Mouse (Mus musculus): Measurements from ENCODE around the gene Cxcl15. TPM values are rescaled to one million over a fixed set of nuclear protein-coding genes. Genes with fewer than 3 reads are reported as not detected.

Cxcl15 gene
- not detected in 2 replicates for polyA plus RNA-seq (2016; fragmentation: Nextera tagmentation; extraction: Ambion mirVana)

DNA sequence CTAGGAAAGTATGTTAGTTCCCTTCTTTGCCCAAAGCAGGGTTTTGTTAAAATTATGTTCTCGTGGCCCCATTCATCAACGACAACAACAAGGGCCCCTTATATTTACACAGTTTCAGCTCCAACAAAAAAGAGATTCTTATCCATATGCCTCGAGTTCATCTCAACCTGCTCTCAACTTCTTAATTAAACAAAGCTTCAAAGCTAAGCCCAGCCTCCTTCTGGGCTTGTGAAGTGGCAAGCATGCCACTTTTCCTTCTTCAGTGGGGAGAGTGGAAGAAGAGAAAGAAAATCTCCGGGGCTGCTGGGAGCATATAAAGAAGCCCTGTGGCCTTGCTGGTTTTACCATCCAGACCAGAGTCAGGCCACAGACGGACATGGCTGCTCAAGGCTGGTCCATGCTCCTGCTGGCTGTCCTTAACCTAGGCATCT, at the start of gene Cxcl15:
TSS of gene Cxcl15 (plus strand) at position 340 of the 431 bp plus-strand sequence.
- Histone ChIP-seq H3K27ac (no peak within 1 kb of the TSS), H3K4me2 (no peak within 1 kb of the TSS), H3K27me3 (replicated peaks) (no peaks in the 10 kb centered on the region; the same call in 1 of the 2 replicates), H3K9ac (no peak within 1 kb of the TSS), H3K9me3 (replicated peaks) (no peaks in the 10 kb centered on the region), H3K4me1 (no peaks in the 10 kb centered on the region), H3K36me3 (no peaks in the 10 kb centered on the region), H3K4me3 (no peak within 1 kb of the TSS)
- WGBS (ENCODE audit: insufficient replicate concordance), result 49% methylated on average over 5 of the region's 5 CpGs
- no peak for ATAC-seq

DNA sequence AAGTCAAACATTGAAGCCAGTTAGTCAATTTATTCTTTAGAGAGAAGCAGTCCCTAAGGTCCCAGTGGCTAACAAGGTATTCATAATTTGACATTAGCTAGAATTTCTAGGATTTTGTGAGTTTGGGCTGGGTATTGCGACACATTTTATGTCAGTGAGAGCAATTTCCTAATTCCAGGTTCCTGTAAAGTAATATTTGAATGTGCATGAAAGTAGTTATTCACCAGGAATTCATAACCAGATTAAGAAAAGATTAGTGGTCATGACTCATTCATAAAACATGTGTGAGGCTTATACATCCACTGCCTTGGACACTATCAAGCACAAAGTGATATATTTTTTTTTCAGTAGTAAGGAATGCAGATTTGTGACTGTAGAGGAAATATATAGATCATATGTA, 40.4 kb upstream of the Cxcl15 start:
- peaks cover 9% of the 10 kb centered on the region for H3K27me3 ChIP-seq (replicated peaks)
- no peak for ATAC-seq
- H3K4me2 ChIP-seq, result no peak overlapping the region
- no peaks in the 10 kb centered on the region for H3K9me3 ChIP-seq (replicated peaks)
- no peaks in the 10 kb centered on the region for H3K36me3 ChIP-seq
- 78% methylated on average over 1 of the region's 1 CpGs for WGBS (ENCODE audit: insufficient replicate concordance)
- no peak overlapping the region for H3K4me3 ChIP-seq
- H3K4me1 ChIP-seq, result 0 out of 2 replicates have a peak, but pooled peaks cover 7% of the 10 kb centered on the region
- H3K27ac ChIP-seq, result no peak overlapping the region
- H3K9ac ChIP-seq, result no peak overlapping the region

DNA sequence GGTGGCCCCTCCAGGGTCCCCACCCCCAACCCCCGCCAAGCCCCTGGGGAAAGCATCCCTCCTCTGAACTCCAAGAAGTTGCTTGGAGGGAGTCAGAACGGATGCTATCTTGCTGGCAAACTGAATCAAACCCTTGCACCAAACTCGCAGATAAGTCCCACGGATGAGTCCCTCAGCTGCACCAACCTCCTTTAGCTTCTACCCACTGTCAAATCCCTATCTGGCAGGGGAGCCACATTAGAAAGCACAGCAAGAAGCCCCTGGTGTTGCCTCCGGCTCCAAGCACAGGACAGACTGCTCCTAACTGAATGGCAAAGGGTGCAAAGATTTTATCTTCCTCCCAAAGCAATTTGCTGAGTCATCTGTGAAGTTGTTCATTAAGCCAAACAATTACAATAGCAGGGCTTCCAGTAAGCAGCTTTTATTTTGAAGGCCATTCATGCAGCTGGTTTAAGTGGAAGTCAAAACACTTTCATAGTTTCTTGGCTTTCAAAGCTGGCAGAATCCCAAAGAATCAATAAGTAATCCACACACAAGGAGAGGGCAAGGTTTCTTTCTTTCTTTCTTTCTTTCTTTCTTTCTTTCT, 36.2 kb upstream of the Cxcl15 start:
- Histone ChIP-seq H3K4me3 (no peak overlapping the region), H3K4me1 (0 out of 2 replicates have a peak, but pooled peaks cover 7% of the 10 kb centered on the region), H3K9ac (no peak overlapping the region), H3K27me3 (replicated peaks) (peaks cover 29% of the 10 kb centered on the region), H3K9me3 (replicated peaks) (no peaks in the 10 kb centered on the region), H3K36me3 (no peaks in the 10 kb centered on the region), H3K4me2 (no peak overlapping the region), H3K27ac (no peak overlapping the region)
- no peak for ATAC-seq
- WGBS (ENCODE audit: insufficient replicate concordance), result 36% methylated on average over 5 of the region's 5 CpGs

DNA sequence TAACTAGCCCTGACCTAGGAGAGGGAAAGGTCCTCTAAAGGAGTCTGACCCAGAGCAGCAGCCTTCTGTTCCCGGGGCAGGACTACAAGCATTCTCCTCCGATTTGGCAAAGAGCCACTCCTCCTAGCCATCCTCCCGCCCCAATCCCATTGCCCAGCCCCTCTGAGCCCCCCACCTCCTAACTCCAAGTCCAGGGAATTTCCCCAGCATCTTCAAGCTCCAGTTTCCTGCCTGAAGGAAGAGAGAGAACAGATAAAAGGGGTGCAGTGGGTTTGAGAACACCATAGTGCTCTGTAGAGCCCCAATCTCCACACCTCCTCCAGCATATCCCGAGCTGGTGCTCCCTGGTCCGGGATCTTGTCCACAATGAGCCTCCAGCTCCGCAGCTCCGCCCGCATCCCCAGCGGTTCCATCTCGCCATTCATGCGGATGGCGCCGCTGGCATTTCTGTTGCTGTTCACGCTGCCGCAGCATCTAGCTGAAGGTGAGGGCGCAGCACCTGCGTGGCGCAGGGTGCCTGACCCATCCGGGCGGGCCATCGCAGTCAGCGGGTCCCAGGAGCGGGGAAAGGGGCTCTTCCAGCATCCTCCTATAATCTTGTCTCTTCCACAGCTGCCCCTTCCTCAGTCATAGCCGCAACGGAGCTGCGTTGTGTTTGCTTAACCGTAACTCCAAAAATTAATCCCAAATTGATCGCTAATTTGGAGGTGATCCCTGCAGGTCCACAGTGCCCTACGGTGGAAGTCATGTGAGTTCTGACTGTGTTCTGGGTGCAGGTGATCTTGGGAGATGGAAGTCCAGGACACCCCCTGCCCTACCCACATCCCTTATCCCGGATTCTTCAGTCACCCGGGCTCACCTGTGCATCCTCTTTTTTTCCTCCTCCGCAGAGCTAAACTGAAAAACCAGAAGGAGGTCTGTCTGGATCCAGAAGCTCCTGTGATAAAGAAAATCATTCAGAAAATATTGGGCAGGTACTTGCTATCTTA, 35.0 kb upstream of the Cxcl15 start, which contains the start of gene Cxcl5:
TSS of gene Cxcl5 (plus strand) at position 284 of the 989 bp plus-strand sequence.
- H3K27ac ChIP-seq, result no peak within 1 kb of the TSS
- H3K36me3 ChIP-seq, result no peaks in the 10 kb centered on the region
- H3K27me3 ChIP-seq (replicated peaks), result peaks cover 29% of the 10 kb centered on the region
- peak within 1 kb of the TSS; percentile 26; the same call in 1 of the 2 replicates for H3K4me3 ChIP-seq
- no peak for ATAC-seq
- 0 out of 2 replicates have a peak, but pooled peaks cover 7% of the 10 kb centered on the region for H3K4me1 ChIP-seq
- 6% methylated on average over 32 of the region's 32 CpGs for WGBS (ENCODE audit: insufficient replicate concordance)
- H3K4me2 ChIP-seq, result peak within 1 kb of the TSS; percentile 42
- H3K9me3 ChIP-seq (replicated peaks), result no peaks in the 10 kb centered on the region
- 0 out of 2 replicates have a peak within 1 kb of the TSS, but pooled peaks have one; percentile 31 for H3K9ac ChIP-seq

DNA sequence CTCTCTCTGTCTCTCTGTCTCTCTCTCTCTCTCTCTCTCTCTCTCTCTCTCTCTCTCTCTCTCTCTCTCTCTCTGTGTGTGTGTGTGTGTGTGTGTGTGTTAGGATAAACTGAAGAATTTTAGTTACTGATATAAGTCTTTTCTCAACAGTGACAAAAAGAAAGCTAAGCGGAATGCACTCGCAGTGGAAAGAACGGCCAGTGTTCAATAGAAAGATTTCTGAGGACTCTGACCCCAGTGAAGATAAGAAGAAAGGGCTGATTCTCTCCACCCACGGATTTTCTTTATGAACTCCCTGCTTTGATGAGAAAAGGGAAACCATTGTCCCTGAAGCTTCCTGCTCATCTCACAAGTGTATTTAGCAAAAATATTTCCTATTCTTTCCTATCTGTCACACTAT, 34.0 kb upstream of the Cxcl15 start:
- H3K27me3 ChIP-seq (replicated peaks), result peaks cover 29% of the 10 kb centered on the region
- H3K9me3 ChIP-seq (replicated peaks), result no peaks in the 10 kb centered on the region
- H3K27ac ChIP-seq, result no peak overlapping the region
- no peak overlapping the region for H3K4me2 ChIP-seq
- ATAC-seq, result no peak
- no peaks in the 10 kb centered on the region for H3K36me3 ChIP-seq
- no peak overlapping the region for H3K9ac ChIP-seq
- H3K4me3 ChIP-seq, result no peak overlapping the region
- WGBS (ENCODE audit: insufficient replicate concordance), result 54% methylated on average over 4 of the region's 4 CpGs
- 0 out of 2 replicates have a peak, but pooled peaks cover 7% of the 10 kb centered on the region for H3K4me1 ChIP-seq

DNA sequence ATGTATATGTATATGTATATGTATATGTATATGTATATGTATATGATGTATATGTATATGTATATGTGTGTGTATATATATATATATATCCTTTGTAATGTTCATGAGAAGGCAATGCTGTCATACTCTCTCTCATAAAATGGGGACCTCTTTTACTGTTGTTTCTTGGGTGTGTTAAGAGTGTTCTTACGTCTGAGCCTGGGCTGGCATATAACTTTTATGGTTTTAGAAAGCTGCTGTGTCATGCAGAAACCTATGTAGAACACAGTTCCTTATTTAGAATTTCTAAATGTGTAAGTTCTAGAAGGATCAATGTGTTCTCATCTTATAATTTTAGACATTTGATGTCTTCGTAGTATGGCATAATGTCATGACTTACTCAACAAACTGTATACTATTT, 33.5 kb upstream of the Cxcl15 start:
- H3K36me3 ChIP-seq, result no peaks in the 10 kb centered on the region
- H3K4me1 ChIP-seq, result 0 out of 2 replicates have a peak, but pooled peaks cover 7% of the 10 kb centered on the region
- no peak overlapping the region for H3K4me2 ChIP-seq
- no peak for ATAC-seq
- peaks cover 29% of the 10 kb centered on the region for H3K27me3 ChIP-seq (replicated peaks)
- no peak overlapping the region for H3K4me3 ChIP-seq
- no peaks in the 10 kb centered on the region for H3K9me3 ChIP-seq (replicated peaks)
- WGBS (ENCODE audit: insufficient replicate concordance), result 65% methylated on average over 2 of the region's 2 CpGs
- H3K27ac ChIP-seq, result no peak overlapping the region
- H3K9ac ChIP-seq, result no peak overlapping the region

DNA sequence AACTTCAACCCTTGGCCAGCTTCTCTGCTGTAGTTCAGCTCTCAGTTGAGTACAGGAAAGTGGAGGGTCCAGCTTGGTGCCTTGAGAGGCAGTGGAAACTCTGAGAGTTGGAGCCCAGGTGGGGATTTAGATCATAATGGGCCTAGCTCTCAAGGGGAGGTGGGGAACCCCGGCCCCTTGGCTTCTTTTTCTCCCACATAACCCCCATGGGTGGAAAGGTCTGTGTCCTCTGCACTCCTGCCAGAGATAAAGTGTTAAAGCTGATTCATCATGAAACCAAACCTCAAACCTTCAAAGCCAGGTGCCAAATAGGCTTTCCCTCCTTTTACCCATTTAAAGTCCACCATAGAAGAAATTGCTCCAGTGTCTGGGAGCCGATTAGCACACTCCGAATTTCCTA, 32.5 kb upstream of the Cxcl15 start:
- 82% methylated on average over 3 of the region's 3 CpGs for WGBS (ENCODE audit: insufficient replicate concordance)
- no peak for ATAC-seq
- Histone ChIP-seq H3K4me1 (0 out of 2 replicates have a peak, but pooled peaks cover 7% of the 10 kb centered on the region), H3K27me3 (replicated peaks) (peaks cover 29% of the 10 kb centered on the region), H3K4me2 (no peak overlapping the region), H3K9me3 (replicated peaks) (no peaks in the 10 kb centered on the region), H3K27ac (no peak overlapping the region), H3K36me3 (no peaks in the 10 kb centered on the region), H3K9ac (no peak overlapping the region), H3K4me3 (no peak overlapping the region)

DNA sequence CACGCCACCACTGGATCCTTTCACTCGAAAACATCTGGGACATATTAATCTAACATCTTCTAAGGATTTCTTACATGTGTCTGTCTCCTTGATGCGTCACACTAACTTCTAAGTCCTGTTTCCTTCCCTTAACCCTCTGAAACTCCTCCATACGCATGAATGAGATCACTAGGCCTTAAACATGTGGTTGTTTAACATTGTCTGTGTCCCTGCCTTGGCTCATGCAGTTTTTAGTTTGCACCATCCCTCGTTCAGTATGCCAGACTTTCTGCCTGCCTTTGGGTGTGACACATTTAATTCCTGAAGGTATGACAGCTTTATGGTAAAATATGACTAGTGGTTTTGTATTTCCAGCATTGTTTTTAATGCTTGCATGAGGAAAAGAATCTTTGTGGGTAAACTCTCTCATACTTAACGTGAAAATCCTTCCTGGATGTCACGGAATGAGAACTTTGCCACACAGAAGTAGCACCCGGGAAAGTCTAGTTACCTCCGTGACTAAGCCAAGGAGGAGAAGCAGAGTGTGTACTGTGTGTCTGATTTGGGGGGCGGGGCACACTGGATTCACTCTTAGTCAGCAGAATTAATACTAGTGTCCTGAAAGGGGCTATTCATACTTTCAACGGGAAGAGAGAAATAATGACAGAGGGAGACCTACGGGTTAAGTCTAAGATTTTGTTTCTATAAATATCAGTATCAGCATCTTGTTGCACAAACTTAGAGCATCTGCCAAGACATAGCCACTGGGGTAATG, 30.2 kb upstream of the Cxcl15 start:
- Histone ChIP-seq H3K27me3 (replicated peaks) (peaks cover 18% of the 10 kb centered on the region), H3K4me2 (no peak overlapping the region), H3K27ac (no peak overlapping the region), H3K36me3 (no peaks in the 10 kb centered on the region), H3K9me3 (replicated peaks) (no peaks in the 10 kb centered on the region), H3K9ac (no peak overlapping the region), H3K4me3 (no peak overlapping the region), H3K4me1 (no peaks in the 10 kb centered on the region)
- ATAC-seq, result no peak
- WGBS (ENCODE audit: insufficient replicate concordance), result 67% methylated on average over 12 of the region's 12 CpGs

DNA sequence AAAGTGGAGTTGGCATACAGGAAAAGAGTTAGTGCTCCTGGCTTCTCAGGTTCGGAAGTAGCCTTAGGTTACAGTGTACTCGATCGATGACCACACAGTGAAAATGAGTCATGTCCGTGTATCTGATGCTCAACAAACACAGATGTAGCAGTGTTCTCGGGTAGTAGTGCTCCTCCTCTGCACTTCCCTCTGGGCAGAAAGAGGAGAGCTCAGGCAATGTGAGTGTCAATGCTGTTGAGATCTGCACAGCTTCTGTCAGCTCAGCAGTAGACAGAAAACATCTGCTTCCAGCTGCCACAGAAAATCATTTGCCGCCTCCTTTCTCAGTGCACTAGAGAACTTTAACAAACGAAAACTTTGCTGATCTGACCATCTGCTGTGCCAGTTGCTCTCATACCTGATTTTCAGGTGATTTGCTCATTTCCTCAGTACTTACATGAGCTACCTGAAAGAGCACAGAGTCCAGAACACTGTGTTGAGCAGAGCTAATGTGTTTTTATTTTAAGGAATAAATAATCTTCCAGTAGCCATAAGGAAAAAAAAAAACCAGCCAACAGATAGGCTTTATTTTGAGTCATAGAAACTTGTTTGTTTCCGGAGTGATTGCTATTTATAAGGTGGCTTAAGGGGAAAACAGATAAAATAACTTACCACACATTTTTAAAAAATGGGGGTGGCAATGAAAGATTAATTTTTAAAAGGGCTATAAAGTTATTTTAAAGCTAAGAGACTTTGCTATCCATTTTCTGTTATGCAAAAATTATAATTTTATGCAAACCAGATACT, 28.3 kb upstream of the Cxcl15 start:
- Histone ChIP-seq H3K9me3 (replicated peaks) (no peaks in the 10 kb centered on the region), H3K4me3 (no peak overlapping the region), H3K27ac (no peak overlapping the region), H3K9ac (no peak overlapping the region), H3K27me3 (replicated peaks) (peaks cover 5% of the 10 kb centered on the region; the same call in 1 of the 2 replicates), H3K36me3 (no peaks in the 10 kb centered on the region), H3K4me2 (no peak overlapping the region), H3K4me1 (no peaks in the 10 kb centered on the region)
- ATAC-seq, result no peak
- 54% methylated on average over 8 of the region's 8 CpGs for WGBS (ENCODE audit: insufficient replicate concordance)

DNA sequence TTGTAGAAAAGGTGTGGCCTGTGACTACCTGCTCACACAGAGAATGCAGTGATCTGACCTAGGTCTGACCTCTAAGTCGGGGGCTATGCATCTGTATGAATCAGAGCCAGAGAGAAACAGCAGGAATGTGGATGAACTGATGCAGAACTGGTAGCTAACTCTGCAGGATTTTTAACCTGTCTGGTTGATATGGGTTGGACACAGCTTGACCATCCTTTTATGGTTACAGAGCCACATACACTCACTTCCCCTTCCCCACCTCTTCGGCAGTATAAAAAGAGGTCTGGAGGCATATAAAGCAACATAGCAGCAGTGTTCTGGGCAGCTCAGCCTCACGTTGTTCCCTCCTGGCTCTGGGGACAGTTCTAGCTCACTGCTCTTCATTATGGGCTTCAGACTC, 26.1 kb upstream of the Cxcl15 start, which contains the start of gene Ppbp:
TSS of gene Ppbp (plus strand) at position 301 of the 400 bp plus-strand sequence.
- 29% methylated on average over 3 of the region's 3 CpGs for WGBS (ENCODE audit: insufficient replicate concordance)
- Histone ChIP-seq H3K27ac (no peak within 1 kb of the TSS), H3K4me1 (peaks cover 3% of the 10 kb centered on the region; the same call in 1 of the 2 replicates), H3K9ac (no peak within 1 kb of the TSS), H3K27me3 (replicated peaks) (peaks cover 7% of the 10 kb centered on the region; the same call in 1 of the 2 replicates), H3K36me3 (no peaks in the 10 kb centered on the region), H3K9me3 (replicated peaks) (no peaks in the 10 kb centered on the region), H3K4me2 (no peak within 1 kb of the TSS), H3K4me3 (no peak within 1 kb of the TSS)
- no peak for ATAC-seq

DNA sequence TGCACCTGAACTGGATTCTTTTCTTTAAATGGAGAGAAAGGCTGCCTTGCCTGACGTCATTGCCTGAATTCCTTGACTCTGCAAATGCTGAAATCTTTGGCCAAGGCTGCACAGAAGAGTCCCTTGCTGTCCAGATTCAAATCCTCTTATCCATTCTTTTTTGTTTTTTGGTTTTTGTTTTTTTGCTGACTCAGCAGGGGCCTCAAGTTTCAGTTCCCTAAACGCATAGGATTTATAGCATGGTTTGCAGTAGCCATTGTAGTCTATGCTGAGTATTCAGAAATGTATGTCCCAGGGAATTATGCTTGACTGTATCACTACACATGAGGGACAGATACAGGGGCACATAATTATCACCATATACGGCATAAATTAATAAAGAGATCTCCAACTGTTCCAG, 23.0 kb upstream of the Cxcl15 start:
- Histone ChIP-seq H3K36me3 (no peaks in the 10 kb centered on the region), H3K4me3 (no peak overlapping the region), H3K9ac (no peak overlapping the region), H3K4me1 (peaks cover 14% of the 10 kb centered on the region), H3K4me2 (no peak overlapping the region), H3K27me3 (replicated peaks) (peaks cover 7% of the 10 kb centered on the region; the same call in 1 of the 2 replicates), H3K9me3 (replicated peaks) (no peaks in the 10 kb centered on the region), H3K27ac (peak overlapping the region; percentile 16; the same call in 1 of the 2 replicates)
- WGBS (ENCODE audit: insufficient replicate concordance), result 43% methylated on average over 3 of the region's 3 CpGs
- no peak for ATAC-seq
